Mouse (Mus musculus) midbrain, embryonic 11.5 days (tissue): ENCODE results near the gene Sgip1. TPM values are rescaled to one million over a fixed set of nuclear protein-coding genes. Genes with fewer than 3 reads are reported as not detected.

Experiments
- ATAC-seq: fragments of 200-750 bp; cut with Nextera tagmentation; 2 replicates; pipeline ENCODE4 v1.8.0; 2017; ENCODE audit warnings: moderate TSS enrichment, moderate library complexity; ENCODE audit not compliant: low FRiP score
- DNase-seq: peaks from one replicate; pipeline ENCODE4 v3.0.0; 2015; ENCODE audit warnings: low spot score; ENCODE audit errors: missing footprints
- H3K27ac ChIP-seq: fragments of 300-500 bp; sonication (generic); 2 replicates; pipeline ENCODE4 v1.5.1; 2014; ENCODE audit warnings: low read depth, low read length
- H3K27me3 ChIP-seq: fragments of 300-500 bp; sonication (generic); 2 replicates; pipeline ENCODE4 v1.6.1; 2014; ENCODE audit warnings: mild to moderate bottlenecking, low read length, moderate library complexity, mixed read lengths; ENCODE audit not compliant: control insufficient read depth, insufficient read depth
- H3K36me3 ChIP-seq: fragments of 300-500 bp; sonication (generic); 2 replicates; pipeline ENCODE4 v1.6.1; 2014; ENCODE audit warnings: mild to moderate bottlenecking, low read length, moderate library complexity, mixed read lengths; ENCODE audit not compliant: control insufficient read depth, insufficient read depth
- H3K4me1 ChIP-seq: fragments of 300-500 bp; sonication (generic); 2 replicates; pipeline ENCODE4 v1.6.1; 2014; ENCODE audit warnings: low read length; ENCODE audit not compliant: control insufficient read depth, insufficient read depth
- H3K4me2 ChIP-seq: fragments of 300-500 bp; sonication (generic); 2 replicates; pipeline ENCODE4 v1.6.1; 2014; ENCODE audit warnings: mild to moderate bottlenecking, moderate library complexity
- H3K4me3 ChIP-seq: fragments of 300-500 bp; sonication (generic); 2 replicates; pipeline ENCODE4 v1.5.1; 2014; ENCODE audit warnings: low read depth, low read length
- H3K9ac ChIP-seq: fragments of 300-500 bp; sonication (generic); 2 replicates; pipeline ENCODE4 v1.6.1; 2014; ENCODE audit warnings: low read length
- H3K9me3 ChIP-seq: fragments of 300-500 bp; sonication (generic); 2 replicates; pipeline ENCODE4 v1.6.1; 2016; ENCODE audit warnings: low read length; ENCODE audit not compliant: control insufficient read depth
- WGBS: fragments of 180-500 bp; shearing (Covaris S2); extraction: QIAGEN DNeasy Blood & Tissue Kit; methylation state at CpG from one replicate; pipeline ENCODE4 v1.1.7; 2014; 5-methylcytosine and 5-hydroxymethylcytosine counted together
- polyA plus RNA-seq: library from polyadenylated mRNA; unstranded; fragments of >200 nt; fragmentation: Nextera tagmentation; extraction: Ambion mirVana; gene quantifications from 2 replicates; pipeline ENCODE4 v1.2.1, GENCODE M21; 2014

Sgip1 gene
- polyA plus RNA-seq, 1 experiment from 2014 or later, result 14.4 TPM

GRCm38 (mm10) chr4:102771598-102772357 lies 30.7 kb downstream of the Sgip1 start:
- no peaks in the 10 kb centered on the region for H3K36me3 ChIP-seq
- DNase-seq (no peak), ATAC-seq (no peak)
- H3K9ac ChIP-seq, result no peak overlapping the region
- H3K4me2 ChIP-seq, result no peak overlapping the region
- 78% methylated on average over 5 of the region's 5 CpGs for WGBS
- H3K9me3 ChIP-seq, result no peaks in the 10 kb centered on the region
- H3K4me1 ChIP-seq, result no peaks in the 10 kb centered on the region
- H3K27me3 ChIP-seq, result no peaks in the 10 kb centered on the region
- H3K4me3 ChIP-seq, result no peak overlapping the region
- no peak overlapping the region for H3K27ac ChIP-seq

GRCm38 (mm10) chr4:102773225-102773624 lies 32.1 kb downstream of the Sgip1 start:
- no peaks in the 10 kb centered on the region for H3K27me3 ChIP-seq
- no peak overlapping the region for H3K4me3 ChIP-seq
- H3K4me1 ChIP-seq, result no peaks in the 10 kb centered on the region
- no peaks in the 10 kb centered on the region for H3K36me3 ChIP-seq
- DNase-seq (no peak), ATAC-seq (no peak)
- no peaks in the 10 kb centered on the region for H3K9me3 ChIP-seq
- no peak overlapping the region for H3K4me2 ChIP-seq
- no peak overlapping the region for H3K9ac ChIP-seq
- 93% methylated on average over 3 of the region's 3 CpGs for WGBS
- H3K27ac ChIP-seq, result no peak overlapping the region

- WGBS, result 90% methylated on average over 1 of the region's 1 CpGs
- Histone ChIP-seq H3K9ac (no peak overlapping the region), H3K4me3 (no peak overlapping the region), H3K27me3 (no peaks in the 10 kb centered on the region), H3K27ac (no peak overlapping the region), H3K36me3 (no peaks in the 10 kb centered on the region), H3K9me3 (no peaks in the 10 kb centered on the region), H3K4me2 (no peak overlapping the region), H3K4me1 (no peaks in the 10 kb centered on the region)
- DNase-seq, result no peak
- ATAC-seq, result no peak
Measured at GRCm38 (mm10) chr4:102773841-102774240, 32.7 kb downstream of the Sgip1 start.

GRCm38 (mm10) chr4:102774549-102774948 lies 33.5 kb downstream of the Sgip1 start:
- Histone ChIP-seq H3K9me3 (no peaks in the 10 kb centered on the region), H3K36me3 (no peaks in the 10 kb centered on the region), H3K9ac (no peak overlapping the region), H3K4me1 (no peaks in the 10 kb centered on the region), H3K27me3 (no peaks in the 10 kb centered on the region), H3K4me3 (no peak overlapping the region), H3K27ac (no peak overlapping the region), H3K4me2 (no peak overlapping the region)
- DNase-seq, result no peak
- WGBS, result 88% methylated on average over 1 of the region's 1 CpGs
- no peak for ATAC-seq

- Histone ChIP-seq H3K4me2 (no peak overlapping the region), H3K36me3 (no peaks in the 10 kb centered on the region), H3K9me3 (no peaks in the 10 kb centered on the region), H3K27ac (no peak overlapping the region), H3K4me1 (no peaks in the 10 kb centered on the region), H3K27me3 (no peaks in the 10 kb centered on the region), H3K9ac (no peak overlapping the region), H3K4me3 (no peak overlapping the region)
- WGBS, result 66% methylated on average over 2 of the region's 2 CpGs
- no peak for DNase-seq
- no peak for ATAC-seq
Measured at GRCm38 (mm10) chr4:102775596-102776270, 34.6 kb downstream of the Sgip1 start.

- no peaks in the 10 kb centered on the region for H3K9me3 ChIP-seq
- ATAC-seq, result no peak
- H3K4me2 ChIP-seq, result no peak overlapping the region
- H3K4me1 ChIP-seq, result no peaks in the 10 kb centered on the region
- 85% methylated on average over 6 of the region's 6 CpGs for WGBS
- H3K27me3 ChIP-seq, result no peaks in the 10 kb centered on the region
- no peak for DNase-seq
- H3K27ac ChIP-seq, result no peak overlapping the region
- no peak overlapping the region for H3K9ac ChIP-seq
- H3K4me3 ChIP-seq, result no peak overlapping the region
- H3K36me3 ChIP-seq, result no peaks in the 10 kb centered on the region
Measured at GRCm38 (mm10) chr4:102779902-102780301, 38.8 kb downstream of the Sgip1 start.

GRCm38 (mm10) chr4:102783063-102783748 lies 42.1 kb downstream of the Sgip1 start:
- Histone ChIP-seq H3K27ac (no peak overlapping the region), H3K4me2 (no peak overlapping the region), H3K36me3 (no peaks in the 10 kb centered on the region), H3K4me3 (no peak overlapping the region), H3K27me3 (no peaks in the 10 kb centered on the region), H3K9me3 (no peaks in the 10 kb centered on the region), H3K4me1 (no peaks in the 10 kb centered on the region), H3K9ac (no peak overlapping the region)
- ATAC-seq (no peak), DNase-seq (no peak)
- 77% methylated on average over 7 of the region's 7 CpGs for WGBS

GRCm38 (mm10) chr4:102785158-102785557 lies 44.1 kb downstream of the Sgip1 start:
- Histone ChIP-seq H3K4me2 (no peak overlapping the region), H3K4me1 (no peaks in the 10 kb centered on the region), H3K27me3 (no peaks in the 10 kb centered on the region), H3K4me3 (no peak overlapping the region), H3K36me3 (no peaks in the 10 kb centered on the region), H3K9me3 (no peaks in the 10 kb centered on the region), H3K9ac (no peak overlapping the region), H3K27ac (no peak overlapping the region)
- ATAC-seq, result no peak; the same call in 1 of the 2 replicates
- WGBS, result 85% methylated on average over 4 of the region's 4 CpGs
- no peak for DNase-seq
